Mouse (Mus musculus) thymus, adult 2 months (tissue): ENCODE results near the gene Mlec.

Experiments
- CTCF ChIP-seq: fragments of 200-500 bp; IDR thresholded peaks from 2 replicates; pipeline ENCODE4 v1.5.1; 2012; ENCODE audit warnings: mild to moderate bottlenecking, control low read depth, low read length, moderate library complexity, borderline replicate concordance; ENCODE audit not compliant: control insufficient read depth, poor library complexity, insufficient read depth; ENCODE audit errors: extremely low read depth
- POLR2A ChIP-seq: fragments of 200-500 bp; IDR thresholded peaks from 2 replicates; pipeline ENCODE4 v1.6.1; 2012; ENCODE audit warnings: mild to moderate bottlenecking, low read length, control low read depth, moderate library complexity; ENCODE audit not compliant: control insufficient read depth, poor library complexity, insufficient read depth; ENCODE audit errors: extremely low read depth

DNA sequence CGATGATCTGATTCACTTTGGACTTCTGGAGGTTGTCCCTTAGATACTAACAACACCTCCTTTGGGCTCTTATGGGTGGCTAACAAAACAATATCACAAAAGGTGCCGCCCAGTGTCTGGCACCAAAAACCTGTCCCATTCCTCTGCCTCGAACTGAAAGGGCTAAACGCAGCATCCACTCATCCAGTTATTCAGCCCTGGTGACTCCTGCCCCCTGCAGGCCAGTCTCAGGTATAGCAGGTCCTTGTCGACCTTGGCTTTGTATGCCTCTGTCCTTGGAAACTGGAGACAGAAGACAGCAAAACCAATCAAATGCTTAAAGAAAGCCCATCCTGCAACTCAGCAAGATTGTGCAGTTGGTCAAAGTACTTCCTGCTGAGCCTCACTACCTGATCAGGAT, 30.8 kb upstream of the Mlec start:
- TF ChIP-seq POLR2A (no peak), CTCF (peak; percentile 75; the same call in 1 of the 2 replicates)
